Mouse (Mus musculus) skeletal muscle tissue, adult 2 months (tissue): Measurements from ENCODE around the gene Pcbd1.

Source experiments
- DNase-seq: peaks from one replicate; pipeline ENCODE4 v3.0.0-alpha.2; 2012; ENCODE audit warnings: low read depth, low spot score

The Pcbd1 gene

DNA sequence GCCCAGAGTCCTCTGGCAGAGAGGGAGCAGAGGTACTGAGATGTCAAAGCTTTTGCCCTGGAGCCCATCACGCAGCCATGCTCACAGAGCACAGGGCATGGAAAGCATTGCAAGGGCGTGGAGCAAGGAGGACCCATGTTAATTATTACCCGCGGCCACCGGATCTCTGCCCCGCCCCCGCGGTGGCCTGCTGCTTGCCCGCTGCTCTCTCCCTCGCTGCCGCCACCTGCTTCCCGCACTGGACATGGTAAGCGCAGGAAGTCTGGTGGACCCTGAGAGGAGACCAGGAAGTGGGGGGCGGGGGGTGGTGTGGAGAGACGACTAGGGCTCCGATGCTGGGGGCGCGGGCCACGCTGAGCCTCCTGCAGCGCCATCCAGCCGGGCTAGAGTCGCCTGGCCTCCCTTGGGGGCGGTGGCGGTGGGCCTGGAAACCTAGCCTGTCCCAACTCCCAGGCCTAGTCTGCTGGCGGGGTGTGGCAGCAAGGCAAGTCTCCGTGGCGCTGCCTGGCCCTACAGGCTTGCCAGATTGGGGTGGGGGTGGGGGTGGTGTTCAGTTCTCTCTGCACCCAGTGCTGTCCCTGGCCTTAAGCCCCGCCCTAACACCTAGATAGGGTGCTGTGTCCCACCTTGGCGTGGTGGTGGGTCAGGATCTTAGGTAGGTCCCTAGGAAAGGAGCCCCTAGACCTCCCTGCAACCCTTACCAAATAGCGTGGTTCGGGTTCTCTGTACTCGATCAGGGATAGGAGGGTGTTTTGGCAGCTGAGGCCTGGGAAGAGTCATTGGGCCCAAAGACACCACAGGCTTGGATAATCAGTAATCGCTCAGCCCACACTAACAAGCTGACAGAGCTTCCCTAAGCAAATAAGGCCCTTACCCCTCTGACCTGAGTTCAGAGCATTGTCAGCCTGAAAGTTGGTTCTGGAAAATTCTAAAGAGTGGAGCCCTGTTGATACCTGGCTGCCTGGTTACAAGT, at the start of gene Pcbd1:
Gene Pcbd1 (plus strand): TSS at position 162 of the 973 bp plus-strand sequence.
- DNase-seq, result no peak

DNA sequence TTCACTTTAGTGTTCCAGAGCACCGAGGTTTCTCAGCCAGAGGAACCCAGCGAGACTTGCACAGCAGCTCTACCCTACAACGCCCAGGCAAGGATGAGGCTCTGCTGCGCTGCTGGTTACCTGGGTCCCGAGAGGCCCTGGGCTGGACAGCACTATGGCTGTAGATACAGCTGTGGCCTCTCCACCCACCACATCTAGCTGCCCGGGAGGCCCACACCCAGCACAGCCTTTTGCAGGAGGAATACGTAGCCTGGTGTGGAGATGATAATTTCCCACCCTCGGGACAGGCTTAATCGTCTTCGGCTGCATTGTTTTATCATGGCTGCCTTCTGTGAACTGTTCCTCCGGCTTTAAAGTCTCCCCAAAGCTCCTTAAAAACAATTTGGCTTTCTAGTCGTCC, 49.5 kb upstream of the Pcbd1 start:
- DNase-seq, result no peak

DNA sequence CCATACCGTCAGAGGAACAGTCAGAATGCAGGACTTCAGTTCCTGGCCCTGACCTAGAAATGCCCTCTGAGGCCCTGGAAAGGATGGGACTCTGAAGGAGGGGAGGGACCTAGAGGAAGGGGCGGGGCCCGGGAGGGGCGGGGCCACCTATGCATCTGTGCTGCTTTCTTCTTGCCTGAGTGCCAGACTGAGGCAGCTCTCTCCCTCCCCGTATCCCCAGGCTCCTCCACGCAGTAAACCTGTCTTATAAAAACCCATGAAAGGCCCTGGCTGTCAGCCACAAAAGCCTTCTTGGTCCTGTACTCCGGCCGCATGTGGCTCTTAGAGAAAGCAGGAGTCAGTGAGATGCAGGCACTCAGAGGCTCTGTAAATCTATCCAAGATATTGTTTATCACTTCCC, 44.0 kb upstream of the Pcbd1 start:
- no peak for DNase-seq

DNA sequence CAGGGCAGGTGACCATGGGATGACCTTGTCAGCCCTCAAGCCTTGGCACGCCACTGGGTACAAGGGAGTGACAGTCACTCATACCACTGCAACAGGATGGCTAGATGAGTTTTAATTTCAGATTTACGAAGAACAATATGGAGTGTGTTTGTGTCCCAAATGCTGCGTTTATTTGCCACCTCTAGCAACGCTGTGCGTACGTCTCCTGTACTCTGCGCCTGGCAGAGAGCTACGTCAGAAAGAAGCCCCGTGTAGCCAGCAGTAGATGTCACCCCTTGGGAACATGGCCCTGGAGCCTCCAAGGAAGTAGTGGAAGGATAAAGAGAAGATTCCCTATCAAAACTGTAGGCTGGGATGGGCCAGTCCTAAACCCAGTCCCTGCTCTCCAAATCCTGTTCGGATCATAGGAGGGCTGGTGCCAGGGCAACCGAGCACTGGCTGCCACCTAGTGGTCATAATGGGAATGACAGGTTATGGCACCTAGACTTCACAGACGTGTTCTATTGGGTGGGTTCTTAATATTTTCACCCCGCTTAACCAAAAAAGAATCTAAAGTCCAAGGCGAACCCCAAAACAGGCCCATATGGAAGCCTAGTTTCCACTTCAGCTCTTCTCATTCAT, 37.0 kb upstream of the Pcbd1 start:
- DNase-seq, result peak; percentile 40

DNA sequence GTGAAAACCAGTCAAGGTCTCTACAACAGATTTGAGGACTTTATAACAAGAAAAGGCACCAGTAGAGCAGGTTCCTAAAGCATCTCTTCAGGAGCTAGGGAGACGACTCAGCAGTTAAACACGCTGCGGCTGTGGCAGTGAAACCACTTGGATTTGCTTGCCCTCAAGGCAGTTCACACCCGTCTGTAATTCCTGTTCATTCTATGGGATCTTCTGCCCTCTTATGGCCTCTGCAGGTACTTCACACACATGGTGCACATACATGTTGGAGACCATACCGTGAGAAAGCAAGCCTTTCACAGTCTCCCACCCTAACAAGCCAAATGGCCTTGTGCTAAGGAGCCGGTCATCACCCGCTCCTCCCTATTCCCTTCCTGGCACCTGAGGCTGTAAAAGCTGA, 32.5 kb upstream of the Pcbd1 start:
- no peak for DNase-seq

DNA sequence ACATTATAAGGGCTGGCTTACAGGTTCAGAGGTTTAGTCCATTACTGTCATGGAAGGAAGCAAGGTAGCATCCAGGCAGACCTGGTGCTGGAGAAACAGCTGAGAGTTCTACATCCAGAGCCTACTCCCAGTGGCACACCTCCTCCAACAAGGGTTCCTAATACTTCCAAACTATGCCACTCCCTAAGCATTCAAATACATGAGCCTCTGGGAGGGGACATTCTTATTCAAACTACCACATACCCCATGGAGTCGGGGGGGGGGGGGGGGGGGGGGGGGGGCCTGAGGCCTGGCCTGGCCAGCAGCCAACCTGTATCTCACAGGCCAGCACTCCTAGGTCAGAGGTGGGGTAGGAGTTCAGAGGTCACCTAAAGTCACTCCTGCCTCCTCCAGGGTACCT, 30.0 kb upstream of the Pcbd1 start:
- DNase-seq, result no peak

DNA sequence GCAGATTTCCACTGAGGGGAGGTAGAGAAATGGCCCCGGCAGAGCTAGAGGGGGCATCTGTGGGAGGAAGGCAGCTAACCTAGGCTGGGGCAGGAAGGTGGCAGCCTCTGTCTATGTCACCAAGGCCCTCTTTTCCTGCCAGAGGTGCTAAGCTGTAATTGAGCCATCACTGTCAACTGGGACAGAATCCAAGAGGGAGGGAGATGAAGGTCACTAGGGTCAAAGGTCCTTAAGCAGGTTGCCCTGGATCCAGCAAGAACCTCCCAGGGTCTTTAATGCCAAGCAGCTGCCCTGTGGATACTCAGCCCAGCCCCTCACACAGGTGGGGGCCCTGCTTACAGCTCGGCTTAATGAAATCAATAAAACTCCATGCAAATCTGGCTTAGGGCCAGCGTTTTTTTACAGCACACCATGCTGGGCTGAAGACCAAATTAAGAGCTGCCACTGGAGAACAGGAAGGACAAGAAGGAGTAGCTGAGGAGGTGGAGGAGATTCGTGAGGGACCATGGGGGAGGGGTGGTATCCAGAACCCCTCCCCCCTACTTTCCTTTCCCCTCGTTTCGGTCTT, 29.5 kb upstream of the Pcbd1 start:
- no peak for DNase-seq

DNA sequence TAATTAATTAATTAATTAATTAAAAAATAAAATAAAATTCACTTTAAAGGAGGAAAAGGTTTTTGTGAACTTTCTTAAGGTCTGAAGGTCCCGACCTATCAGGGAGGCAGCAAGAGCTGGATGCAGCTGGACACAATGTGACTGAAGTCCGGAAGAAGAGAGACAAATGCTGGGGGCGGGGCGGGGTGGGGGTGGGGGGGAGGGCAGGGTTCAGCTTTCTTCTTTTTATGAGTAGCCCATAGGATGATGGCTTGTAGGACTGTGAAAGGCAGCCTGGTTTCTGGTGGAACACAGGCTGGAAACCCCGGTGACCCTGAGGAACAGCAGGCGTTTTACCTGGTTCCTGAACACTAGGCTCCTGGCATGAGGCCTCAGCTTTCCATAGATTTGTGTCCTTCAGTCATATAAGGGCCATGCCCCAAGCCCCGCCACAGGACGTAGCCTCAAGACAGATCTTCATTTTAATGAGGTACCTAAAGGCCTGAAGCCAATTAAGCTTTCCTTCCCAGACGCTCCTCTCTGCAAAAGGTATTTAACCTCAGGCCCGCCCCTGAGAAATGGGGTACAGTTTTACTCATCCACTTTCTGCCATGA, 25.8 kb upstream of the Pcbd1 start:
- no peak for DNase-seq

DNA sequence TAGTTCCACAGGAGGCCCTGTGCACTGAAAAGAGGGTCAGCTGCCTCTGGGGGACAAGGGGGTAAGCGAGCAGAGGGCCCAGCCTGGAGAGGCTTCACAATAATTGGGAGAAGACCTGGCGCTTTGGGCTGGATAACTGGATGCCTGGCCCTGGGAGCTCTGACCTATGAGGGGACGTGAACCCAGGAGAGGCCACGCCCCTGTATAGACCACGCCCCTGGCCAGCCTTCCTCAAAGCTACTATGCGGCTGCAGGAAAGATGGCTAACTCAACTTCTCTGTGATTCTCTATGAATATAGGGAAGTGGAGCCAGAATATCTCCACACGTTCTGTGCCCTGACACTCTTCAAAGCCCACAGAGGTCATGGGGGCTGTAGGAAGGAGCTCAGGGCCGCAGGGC, 24.5 kb upstream of the Pcbd1 start:
- no peak for DNase-seq

DNA sequence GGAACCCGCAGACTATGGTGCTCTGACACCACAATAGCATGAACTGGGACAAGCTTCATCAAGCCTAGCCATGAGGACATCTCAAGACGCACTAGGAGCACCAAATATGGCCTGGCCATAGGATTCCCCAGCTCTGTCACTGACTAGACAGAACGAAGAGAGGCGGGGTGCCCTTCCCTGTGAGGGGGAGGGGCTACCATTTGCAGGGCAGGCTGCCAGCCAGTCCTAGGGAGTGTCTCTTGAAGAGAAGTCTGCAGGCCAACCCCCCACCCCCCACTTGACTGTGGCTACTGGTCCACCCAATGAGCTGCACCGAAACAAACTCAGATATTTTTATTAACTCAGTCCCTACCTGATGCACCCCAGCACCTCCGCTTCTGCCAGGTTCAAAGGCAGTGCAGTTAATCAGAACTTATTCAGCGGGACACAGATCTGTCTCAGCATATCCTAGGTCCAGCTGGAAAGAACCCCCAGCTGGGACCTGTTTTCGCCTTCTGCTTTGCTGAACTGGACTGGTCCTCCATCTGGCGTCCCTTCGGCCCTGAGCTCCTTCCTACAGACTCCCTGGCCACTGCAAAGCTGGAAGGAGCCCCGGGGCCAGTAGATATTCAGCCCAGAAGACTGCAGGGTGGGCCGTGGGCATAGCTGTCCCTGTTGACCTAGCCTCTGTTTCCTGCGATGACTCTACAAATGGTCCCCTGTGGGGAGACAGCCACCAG, 23.7 kb upstream of the Pcbd1 start:
- no peak for DNase-seq

DNA sequence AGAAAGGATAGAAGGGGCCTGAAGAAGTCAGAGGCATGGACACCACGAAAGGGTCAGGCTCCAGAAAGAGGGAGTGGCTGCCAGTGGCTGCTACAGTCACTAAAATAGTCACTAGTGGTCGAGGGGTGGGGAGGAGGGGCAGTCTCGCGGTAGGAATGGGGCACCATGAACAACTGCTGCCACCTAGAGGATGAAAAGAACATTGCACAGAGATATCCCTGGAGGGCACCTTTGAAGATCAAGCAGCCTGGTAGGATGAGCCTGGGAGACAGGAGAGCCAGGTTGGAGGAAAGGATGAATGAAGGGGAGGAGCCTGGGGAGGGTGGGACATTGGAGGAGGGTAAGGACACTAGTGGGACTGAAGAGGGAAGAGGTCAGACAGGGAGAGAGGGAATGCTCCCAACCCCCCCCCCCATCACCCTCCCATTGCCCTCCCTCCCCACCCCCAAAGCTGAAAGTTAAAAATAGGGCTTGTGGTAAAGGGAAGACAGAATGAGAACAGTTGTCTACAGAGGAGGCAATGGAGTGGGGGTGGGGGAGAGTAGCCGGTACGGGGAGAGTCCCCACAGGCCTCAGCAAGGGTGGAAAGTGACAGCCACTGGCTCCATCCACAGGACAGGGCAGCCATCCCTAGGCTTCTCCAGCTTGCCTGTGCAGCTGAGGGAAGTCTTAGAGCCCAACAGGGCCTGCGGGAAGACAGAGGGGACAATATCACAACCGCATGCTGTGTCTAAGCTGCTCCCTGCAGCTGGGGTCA, 20.5 kb upstream of the Pcbd1 start:
- DNase-seq, result peak; percentile 32

DNA sequence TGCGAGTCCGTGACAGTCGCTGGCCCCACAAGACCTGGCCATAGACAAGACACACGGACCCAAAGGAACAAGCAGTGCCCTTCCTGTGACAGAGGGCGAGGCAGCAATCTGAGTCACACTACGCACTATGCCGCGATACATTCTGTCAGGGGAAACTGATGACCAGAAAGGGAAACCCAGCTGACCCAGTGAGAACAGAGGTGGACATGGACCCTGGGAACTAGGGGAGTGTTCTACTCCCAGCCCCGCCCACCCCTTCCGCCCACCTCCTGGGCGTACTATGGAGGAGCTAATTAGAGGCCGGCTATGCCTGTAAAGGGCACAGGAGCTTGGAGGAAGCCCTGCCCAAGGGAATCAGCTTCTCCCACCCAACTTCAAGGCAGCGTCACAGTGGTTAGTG, 19.9 kb upstream of the Pcbd1 start:
- DNase-seq, result no peak

DNA sequence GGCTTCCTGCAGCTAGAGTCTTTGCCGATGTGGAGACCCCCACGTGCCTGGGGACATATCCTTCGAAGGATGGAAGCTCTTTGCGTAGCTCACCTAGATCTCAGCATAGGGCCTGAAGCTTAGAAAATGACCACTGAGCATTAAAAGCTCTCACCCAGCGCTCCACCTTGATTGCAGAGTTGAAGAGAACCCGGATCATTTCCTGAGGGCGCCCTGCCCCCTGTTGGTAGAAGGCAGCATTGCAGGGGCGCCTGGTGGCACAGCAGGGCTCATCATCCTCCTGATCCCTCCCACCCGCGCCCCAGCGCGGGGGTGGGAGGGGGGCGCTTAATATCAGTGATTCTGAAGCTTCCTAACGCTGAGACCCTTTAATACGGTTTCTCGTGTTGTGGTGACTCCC, 16.8 kb upstream of the Pcbd1 start:
- DNase-seq, result no peak

DNA sequence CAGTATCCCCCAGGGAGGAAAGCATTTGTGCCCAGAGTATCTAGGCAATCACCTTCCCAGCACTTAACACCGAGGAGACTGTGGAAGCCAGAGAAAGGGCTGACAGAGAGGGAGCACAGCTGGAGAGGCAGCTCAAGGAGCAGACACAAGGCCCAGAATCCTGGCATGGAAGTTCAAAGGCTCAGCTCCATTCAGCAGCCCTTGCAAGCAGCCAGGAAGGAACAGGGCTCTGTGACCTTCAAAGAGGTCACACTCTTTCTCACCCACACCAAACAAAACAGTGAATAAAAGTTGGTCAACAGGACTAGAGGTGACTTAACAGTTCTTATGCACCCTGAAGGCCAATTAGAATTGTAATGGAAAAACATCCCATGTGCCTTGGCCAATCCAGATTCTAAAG, 14.5 kb upstream of the Pcbd1 start:
- no peak for DNase-seq

DNA sequence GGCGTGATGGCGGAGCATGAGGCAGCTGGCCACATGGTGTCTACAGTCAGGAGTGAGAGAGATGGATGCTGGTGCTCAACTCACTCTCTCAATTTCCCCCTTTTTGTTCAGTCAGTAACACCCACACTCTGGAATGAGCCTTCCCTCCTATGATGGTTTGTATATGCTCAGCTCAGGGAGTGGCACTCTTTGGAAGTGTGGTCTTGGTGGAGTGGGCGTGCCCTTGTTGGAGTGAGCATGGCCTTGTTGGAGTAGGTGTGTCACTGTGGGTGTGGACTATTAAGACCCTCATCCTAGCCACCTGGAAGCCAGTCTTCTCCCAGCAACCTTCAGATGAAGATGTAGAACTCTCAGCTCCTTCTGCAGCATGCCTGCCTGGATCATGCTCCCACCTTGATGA, 13.5 kb upstream of the Pcbd1 start:
- DNase-seq, result no peak

DNA sequence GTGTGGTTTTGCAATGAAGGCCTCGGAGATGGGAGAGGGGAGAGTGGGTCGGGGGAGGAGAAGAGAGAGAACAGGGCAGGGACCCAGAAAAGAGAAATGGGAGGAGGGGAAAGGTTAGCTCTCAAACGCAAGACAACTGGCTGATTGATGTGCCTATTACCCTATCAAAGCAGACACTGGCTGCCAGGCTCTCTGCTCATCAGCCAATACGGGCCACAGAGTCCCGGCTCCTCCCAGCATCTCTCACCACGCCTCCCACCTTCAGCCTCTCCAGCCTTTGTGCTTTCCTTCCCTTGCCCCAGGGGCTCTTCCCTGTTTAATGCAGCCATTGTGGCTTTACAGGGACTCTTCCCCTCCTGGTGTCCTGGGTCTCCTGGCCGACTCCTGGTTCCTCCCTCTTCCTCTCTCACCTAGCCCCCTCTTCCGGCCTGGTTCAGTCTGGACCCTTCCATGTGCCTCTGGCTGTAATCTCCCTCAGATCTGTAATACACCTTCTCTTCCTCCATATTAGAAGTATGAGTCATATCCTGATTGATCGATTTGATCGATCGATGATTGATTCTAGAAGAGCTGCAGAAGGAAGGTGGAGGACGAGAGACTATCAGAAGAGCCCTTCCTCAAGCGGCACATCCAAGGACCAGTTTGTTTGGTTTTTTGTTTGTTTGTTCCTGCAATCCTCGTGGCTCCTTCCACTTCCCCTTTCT, 8.8 kb upstream of the Pcbd1 start:
- DNase-seq, result peak; percentile 13

DNA sequence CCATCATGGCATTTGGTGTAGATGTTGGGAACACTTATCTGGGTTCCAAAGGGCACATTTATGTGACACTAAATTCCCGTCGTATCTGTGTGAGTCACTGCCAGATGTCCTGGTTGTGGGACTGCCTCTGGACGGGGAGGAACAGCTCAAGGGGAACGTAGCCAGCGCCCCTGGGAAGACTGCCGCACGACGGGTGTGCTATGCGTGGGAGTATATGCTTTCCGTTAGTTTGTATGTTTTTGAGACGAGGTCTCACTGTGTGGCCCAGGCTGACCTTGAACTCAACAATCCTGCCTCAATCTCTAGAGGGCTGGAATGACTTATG, 8.2 kb upstream of the Pcbd1 start:
- no peak for DNase-seq

DNA sequence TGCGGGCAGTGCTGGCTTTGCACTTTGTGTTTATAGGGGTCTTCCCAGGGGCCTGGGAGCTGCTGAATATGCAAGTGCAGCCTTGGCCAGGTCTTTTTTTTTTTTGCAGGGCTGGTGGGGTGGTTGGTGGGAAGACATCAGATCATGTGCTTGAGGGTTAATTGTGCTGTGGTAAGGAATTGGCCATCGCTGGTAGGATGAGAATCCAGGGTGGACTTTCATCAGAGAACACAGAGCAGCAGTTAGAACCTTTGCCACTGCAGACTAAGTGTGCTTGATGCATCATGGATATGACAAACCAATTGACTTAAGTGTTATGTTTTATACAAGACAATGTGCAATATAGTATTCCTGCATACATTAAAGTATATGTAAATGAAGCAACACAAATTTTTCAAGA, 3.8 kb upstream of the Pcbd1 start:
- DNase-seq, result no peak

DNA sequence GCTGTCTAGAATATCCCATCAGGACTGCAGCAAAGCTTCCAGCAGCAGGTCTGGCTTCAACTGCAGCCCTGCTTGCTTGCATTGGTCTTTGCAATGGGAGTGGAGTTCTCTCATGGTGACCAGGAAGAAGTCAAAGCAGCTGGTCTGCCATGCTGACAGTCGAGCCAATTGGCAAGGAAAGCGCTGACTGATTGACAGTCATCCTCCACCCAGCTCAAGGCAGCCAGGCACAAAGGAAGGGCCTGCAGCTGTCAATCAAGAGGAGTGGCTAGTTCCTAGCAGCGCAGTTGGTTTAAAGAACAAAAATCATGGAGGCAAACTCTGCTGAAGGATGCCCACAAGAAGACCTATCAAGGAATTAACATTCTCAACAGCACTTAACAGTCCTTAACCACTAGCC, 2.6 kb upstream of the Pcbd1 start:
- peak; percentile 28 for DNase-seq

DNA sequence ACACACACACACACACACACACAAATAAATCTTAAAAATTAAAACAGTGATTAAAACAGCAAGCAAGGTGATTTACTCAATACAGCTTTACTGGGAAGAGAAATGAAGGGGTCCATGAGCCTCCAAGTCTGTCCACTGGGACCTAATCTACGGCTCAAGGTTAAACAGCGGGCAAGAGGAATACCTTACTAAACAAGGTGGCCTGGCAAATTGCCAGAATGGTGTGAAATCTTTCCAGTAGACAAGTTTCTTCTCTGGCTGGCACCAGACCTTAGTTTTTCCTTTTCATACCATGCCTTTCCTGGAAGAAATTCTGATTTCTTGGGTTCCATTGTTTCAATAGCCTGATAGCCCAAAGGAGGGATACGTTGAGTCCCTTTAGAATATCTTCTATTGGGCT, 663 bp upstream of the Pcbd1 start:
- DNase-seq, result no peak

DNA sequence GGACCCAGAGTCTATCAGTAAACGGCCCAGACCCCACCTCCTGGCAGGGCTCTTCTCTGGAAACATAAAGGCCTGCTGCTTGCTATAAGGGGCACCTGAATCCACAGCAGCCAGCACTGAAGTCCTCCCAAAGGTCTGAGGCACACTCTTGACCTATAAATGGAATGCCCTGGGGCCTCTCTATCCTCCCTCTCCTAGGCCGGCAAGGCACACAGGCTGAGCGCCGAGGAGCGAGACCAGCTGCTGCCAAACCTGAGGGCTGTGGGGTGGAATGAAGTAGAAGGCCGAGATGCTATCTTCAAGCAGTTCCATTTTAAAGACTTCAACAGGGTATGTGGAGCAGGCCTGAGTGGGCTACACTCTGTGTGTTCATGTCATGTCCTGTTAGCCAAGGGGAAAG, 2.7 kb downstream of the Pcbd1 start:
- DNase-seq, result no peak
